Comparison of ENCODE assay signal across 8 mouse cellular contexts in genomic region chr12:73779332-73780231, GRCm38 (mm10).
DNase-seq lines count a peak whose midpoint lies in the region; ATAC-seq lines count a peak whose summit lies in the region.

No protein-coding gene starts in this region.

- no peaks in the 10 kb centered on the region for H3K4me1 ChIP-seq in midbrain, embryonic 11.5 days (ENCODE audit: control insufficient read depth, insufficient read depth, low read length)
- H3K4me1 ChIP-seq in midbrain, embryonic 16.5 days (ENCODE audit: control insufficient read depth, insufficient read depth, low read length): no peaks in the 10 kb centered on the region
- peaks cover 50% of the 10 kb centered on the region for H3K4me1 ChIP-seq in heart, embryonic 15.5 days (replicated peaks)
- peaks cover 7% of the 10 kb centered on the region for H3K4me1 ChIP-seq in liver, embryonic 16.5 days (ENCODE audit: control insufficient read depth, low read depth, low read length)
- no peaks in the 10 kb centered on the region for H3K4me1 ChIP-seq in stomach, embryonic 15.5 days

- no peak overlapping the region for H3K4me3 ChIP-seq in midbrain, embryonic 11.5 days (ENCODE audit: low read depth, low read length)
- H3K4me3 ChIP-seq in midbrain, embryonic 16.5 days (ENCODE audit: low read depth, low read length): no peak overlapping the region
- no peak overlapping the region for H3K4me3 ChIP-seq in heart, embryonic 15.5 days
- no peak overlapping the region; the same call in 1 of the 2 replicates for H3K4me3 ChIP-seq in liver, embryonic 16.5 days (ENCODE audit: low read depth, low read length)
- H3K4me3 ChIP-seq in stomach, embryonic 15.5 days (replicated peaks): no peak overlapping the region

- ATAC-seq in midbrain, embryonic 11.5 days (ENCODE audit: low FRiP score): 0 out of 2 replicates have a peak, but pooled peaks have one; percentile 11
- ATAC-seq in midbrain, embryonic 16.5 days: no peak
- 0 out of 2 replicates have a peak, but pooled peaks have one; percentile 18 for ATAC-seq in heart, embryonic 15.5 days (replicated peaks; ENCODE audit: insufficient number of reproducible peaks, insufficient read depth, low FRiP score, low read depth)
- peak; percentile 83 for ATAC-seq in liver, embryonic 16.5 days (ENCODE audit: low read depth)
- ATAC-seq in stomach, embryonic 15.5 days (ENCODE audit: insufficient read depth, low FRiP score, low read depth): peak; percentile 48

- no peak overlapping the region for H3K9ac ChIP-seq in midbrain, embryonic 11.5 days (ENCODE audit: low read length)
- no peak overlapping the region for H3K9ac ChIP-seq in midbrain, embryonic 16.5 days (ENCODE audit: low read depth, low read length)
- no peak overlapping the region for H3K9ac ChIP-seq in heart, embryonic 15.5 days
- H3K9ac ChIP-seq in liver, embryonic 16.5 days (ENCODE audit: low read depth, low read length): no peak overlapping the region; the same call in 1 of the 2 replicates
- H3K9ac ChIP-seq in stomach, embryonic 15.5 days: no peak overlapping the region

- no peak overlapping the region for H3K4me2 ChIP-seq in midbrain, embryonic 11.5 days
- no peak overlapping the region for H3K4me2 ChIP-seq in midbrain, embryonic 16.5 days (ENCODE audit: low read length)
- no peak overlapping the region for H3K4me2 ChIP-seq in heart, embryonic 15.5 days
- peak overlapping the region; percentile 32 for H3K4me2 ChIP-seq in liver, embryonic 16.5 days (ENCODE audit: low read depth, low read length)
- H3K4me2 ChIP-seq in stomach, embryonic 15.5 days: no peak overlapping the region

- no peaks in the 10 kb centered on the region for H3K36me3 ChIP-seq in midbrain, embryonic 11.5 days (ENCODE audit: control insufficient read depth, insufficient read depth, low read length)
- no peaks in the 10 kb centered on the region for H3K36me3 ChIP-seq in midbrain, embryonic 16.5 days (ENCODE audit: control insufficient read depth, insufficient read depth, low read length)
- no peaks in the 10 kb centered on the region for H3K36me3 ChIP-seq in heart, embryonic 15.5 days
- H3K36me3 ChIP-seq in liver, embryonic 16.5 days (ENCODE audit: control insufficient read depth, insufficient read depth): no peaks in the 10 kb centered on the region
- H3K36me3 ChIP-seq in stomach, embryonic 15.5 days: no peaks in the 10 kb centered on the region

- no peaks in the 10 kb centered on the region for H3K27me3 ChIP-seq in midbrain, embryonic 11.5 days (ENCODE audit: control insufficient read depth, insufficient read depth, low read length)
- no peaks in the 10 kb centered on the region for H3K27me3 ChIP-seq in midbrain, embryonic 16.5 days (ENCODE audit: control insufficient read depth, insufficient read depth, low read depth, low read length)
- no peaks in the 10 kb centered on the region for H3K27me3 ChIP-seq in heart, embryonic 15.5 days
- H3K27me3 ChIP-seq in liver, embryonic 16.5 days (ENCODE audit: control insufficient read depth, insufficient read depth, low read depth, low read length): no peaks in the 10 kb centered on the region
- H3K27me3 ChIP-seq in stomach, embryonic 15.5 days (replicated peaks): no peaks in the 10 kb centered on the region

- DNase-seq in midbrain, embryonic 11.5 days (ENCODE audit: low spot score, missing footprints): peak; percentile 79
- peak; percentile 85 for DNase-seq in adrenal gland, adult 8-10 months
- DNase-seq in embryo, embryonic 10 days (ENCODE audit: low spot score): no peak
- DNase-seq in urinary bladder, postnatal 4 days (ENCODE audit: low spot score in 2 of 2): no peak

- no peaks in the 10 kb centered on the region for H3K9me3 ChIP-seq in midbrain, embryonic 11.5 days (ENCODE audit: control insufficient read depth, low read length)
- no peaks in the 10 kb centered on the region for H3K9me3 ChIP-seq in midbrain, embryonic 16.5 days (replicated peaks; ENCODE audit: control insufficient read depth, low read length, poor library complexity, severe bottlenecking)
- no peaks in the 10 kb centered on the region for H3K9me3 ChIP-seq in heart, embryonic 15.5 days (replicated peaks)
- H3K9me3 ChIP-seq in liver, embryonic 16.5 days (replicated peaks; ENCODE audit: control insufficient read depth, low read length): no peaks in the 10 kb centered on the region
- H3K9me3 ChIP-seq in stomach, embryonic 15.5 days: no peaks in the 10 kb centered on the region

- 79% methylated on average over 13 of the region's 13 CpGs for WGBS in midbrain, embryonic 11.5 days
- WGBS in midbrain, embryonic 16.5 days: 75% methylated on average over 13 of the region's 13 CpGs
- 43% methylated on average over 13 of the region's 13 CpGs for WGBS in heart, embryonic 15.5 days
- WGBS in liver, embryonic 16.5 days (ENCODE audit: insufficient replicate concordance): 20% methylated on average over 13 of the region's 13 CpGs
- WGBS in stomach, embryonic 15.5 days: 49% methylated on average over 13 of the region's 13 CpGs

- no peak overlapping the region for H3K27ac ChIP-seq in midbrain, embryonic 11.5 days (ENCODE audit: low read depth, low read length)
- H3K27ac ChIP-seq in midbrain, embryonic 16.5 days (ENCODE audit: low read length): no peak overlapping the region
- H3K27ac ChIP-seq in heart, embryonic 15.5 days: peak overlapping the region; percentile 92
- peak overlapping the region; percentile 48 for H3K27ac ChIP-seq in liver, embryonic 16.5 days (ENCODE audit: low read length)
- peak overlapping the region; percentile 36 for H3K27ac ChIP-seq in stomach, embryonic 15.5 days

Comparison
In these comparisons a context has a peak if more than half of its experiments do, and no peak if none do; other contexts are left out.
1. DNase-seq: peak in midbrain, embryonic 11.5 days (single experiment) and adrenal gland, adult 8-10 months (single experiment); none in embryo, embryonic 10 days (single experiment) and urinary bladder, postnatal 4 days (0 of 2).
2. H3K27ac ChIP-seq: peak in heart, embryonic 15.5 days (single experiment), liver, embryonic 16.5 days (single experiment) and stomach, embryonic 15.5 days (single experiment); none in midbrain, embryonic 11.5 days (single experiment) and midbrain, embryonic 16.5 days (single experiment).